Mouse (Mus musculus): ENCODE data around the gene Efhc1.
A peak's percentile ranks its signal among the peaks of the same experiment; 100 is the strongest.
"Not testable (repeated sequence)": the region's sequence is repeated elsewhere in the genome, so short reads cannot be mapped to it uniquely, and the experiment has no call there.

The Efhc1 gene

GRCm38 (mm10) chr1:20951300-20951763 lies at the start of gene Efhc1:
Gene Efhc1 (plus strand): TSS chr1:20951626.
- peak; percentile 93 for DNase-seq (ENCODE audit: low spot score)

DNA sequence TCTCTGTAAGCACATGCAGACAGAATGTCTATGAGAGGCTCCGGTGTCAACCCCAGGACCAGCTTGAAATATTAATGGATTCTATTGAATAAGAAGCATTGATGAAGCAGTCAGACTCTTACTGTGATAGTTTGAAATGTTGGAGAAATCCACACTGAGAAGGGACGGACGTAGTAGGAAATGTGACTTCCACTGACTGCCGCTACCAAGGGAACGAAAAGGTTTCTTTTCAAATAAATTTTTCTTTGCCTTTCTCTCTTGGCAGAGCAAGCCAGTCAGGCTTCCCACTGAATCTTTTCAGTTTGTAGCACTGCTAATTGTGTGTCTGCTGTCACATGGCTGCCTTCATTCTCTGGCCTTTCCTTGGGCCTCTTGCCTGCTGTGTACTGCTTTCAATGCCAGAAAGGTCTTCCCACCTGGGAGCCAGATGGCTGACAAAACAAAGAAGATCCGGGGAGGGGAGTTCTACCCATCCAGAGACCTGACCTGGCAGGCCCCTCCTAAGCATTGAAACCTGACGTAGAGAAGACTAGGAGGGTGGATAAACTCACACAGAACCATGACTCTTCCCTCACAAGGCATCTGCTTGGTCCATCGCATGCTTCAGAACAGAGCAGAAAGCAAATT lies 45.8 kb upstream of the Efhc1 start:
- DNase-seq (ENCODE audit: low spot score): no peak

DNA sequence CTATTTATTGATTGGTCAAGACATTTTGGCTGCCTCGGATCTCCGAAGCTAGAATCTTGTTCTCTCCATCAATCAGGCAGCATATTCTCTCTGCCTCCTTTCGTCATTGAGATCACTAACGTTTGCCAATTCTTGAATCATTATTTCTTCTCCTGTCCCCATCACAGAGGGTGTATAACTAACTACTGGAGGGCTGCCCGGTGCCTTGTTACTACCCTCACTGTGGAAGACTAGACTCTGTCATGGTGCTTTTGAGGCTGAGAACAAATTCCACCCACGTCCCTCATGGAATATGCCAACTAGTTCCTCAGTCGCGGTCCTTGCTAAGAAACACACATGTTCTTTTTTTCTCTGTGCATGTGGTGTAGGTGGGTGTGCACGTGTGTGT lies 45.3 kb upstream of the Efhc1 start:
- no peak for DNase-seq (ENCODE audit: low spot score)

DNA sequence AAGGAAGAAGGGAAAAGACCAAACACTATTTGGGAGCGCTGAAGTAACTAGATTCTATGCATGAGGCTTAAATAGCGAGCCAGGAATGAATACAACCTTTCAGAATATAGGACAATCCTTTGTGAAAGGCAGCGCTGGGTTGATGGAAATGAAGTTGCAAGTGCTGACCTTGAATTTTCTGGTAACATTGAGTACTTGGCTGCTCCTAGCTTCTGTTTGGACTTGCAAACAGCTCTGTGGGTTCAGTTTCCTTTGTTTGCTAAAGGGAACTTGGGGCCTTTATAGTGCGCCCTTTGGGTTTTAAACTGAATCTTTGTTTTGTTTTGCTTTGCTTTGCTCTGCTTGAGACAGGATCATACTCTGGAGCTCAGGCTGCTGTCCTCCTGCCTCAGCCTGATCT lies 42.9 kb upstream of the Efhc1 start:
- DNase-seq (ENCODE audit: low spot score): peak; percentile 53

DNA sequence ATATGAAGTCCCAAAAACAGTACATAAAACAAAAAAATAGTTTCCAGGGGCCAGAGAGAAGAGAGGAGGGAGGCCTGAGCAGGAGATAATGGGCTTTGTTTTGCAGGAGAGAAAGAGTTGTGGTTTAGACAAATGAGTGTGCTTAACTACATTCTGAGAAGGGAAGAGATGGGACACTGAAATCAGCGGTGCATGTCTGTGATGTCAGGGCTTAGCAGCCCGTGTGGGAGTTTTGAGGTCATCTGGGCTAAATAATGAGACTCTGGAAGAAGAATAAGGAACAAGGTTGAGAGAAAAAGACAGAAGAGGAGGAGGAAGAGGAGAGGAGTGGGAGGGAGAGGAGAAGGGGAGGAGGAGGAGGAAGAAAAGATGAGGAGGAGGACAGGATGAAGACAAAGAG lies 39.3 kb upstream of the Efhc1 start:
- DNase-seq (ENCODE audit: low spot score): no peak

GRCm38 (mm10) chr1:20912527-20913171 lies 38.8 kb upstream of the Efhc1 start:
- peak; percentile 38 for DNase-seq (ENCODE audit: low spot score)

DNA sequence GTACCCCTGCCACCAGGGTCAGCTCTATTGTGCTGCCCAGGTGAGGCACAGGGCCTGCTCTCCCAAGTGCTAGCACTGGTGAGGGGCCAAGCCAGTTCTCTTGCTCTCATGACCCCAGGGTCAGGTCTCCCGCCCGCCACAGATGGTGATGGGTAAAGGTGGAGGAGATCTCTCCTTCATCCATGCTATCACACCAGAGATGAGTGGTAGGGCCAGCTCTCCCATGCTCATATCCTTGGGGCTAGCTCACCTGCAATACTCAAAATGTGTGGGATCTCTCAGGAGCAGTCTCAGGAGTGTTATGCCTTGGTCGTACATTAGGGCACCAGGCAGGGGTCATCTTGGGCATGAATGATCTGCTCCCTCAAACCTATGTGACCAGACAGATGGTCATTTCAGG lies 36.7 kb upstream of the Efhc1 start:
- no peak for DNase-seq (ENCODE audit: low spot score)

- DNase-seq (ENCODE audit: low spot score): peak; percentile 20
Measured at GRCm38 (mm10) chr1:20915608-20916007, 35.8 kb upstream of the Efhc1 start.

DNA sequence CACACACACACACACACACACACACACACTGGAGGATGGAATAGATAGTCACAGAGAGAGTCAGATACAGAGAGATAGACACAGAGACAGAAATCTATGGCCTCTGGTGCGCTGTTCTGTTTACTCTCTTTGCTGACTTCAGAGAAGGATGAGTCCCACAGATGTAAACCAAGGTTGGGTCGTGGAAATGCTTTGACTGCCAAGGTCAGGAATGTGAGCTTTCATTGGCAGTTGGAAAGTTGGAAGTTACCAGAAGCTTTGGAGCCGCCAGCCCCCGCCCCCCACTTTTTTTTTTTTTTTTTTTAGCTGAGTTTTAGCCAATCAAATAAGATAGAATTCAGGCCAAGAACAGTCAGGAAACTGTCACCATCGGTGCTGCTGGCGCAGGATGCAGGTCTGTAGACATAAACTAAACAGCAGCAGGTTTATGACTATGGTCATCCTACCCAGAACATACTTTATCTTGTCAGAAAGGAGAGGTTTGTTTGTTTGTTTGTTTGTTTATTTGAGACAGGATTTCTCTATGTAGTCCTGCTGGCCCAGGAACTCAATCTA lies 33.9 kb upstream of the Efhc1 start:
- DNase-seq (ENCODE audit: low spot score): no peak

DNA sequence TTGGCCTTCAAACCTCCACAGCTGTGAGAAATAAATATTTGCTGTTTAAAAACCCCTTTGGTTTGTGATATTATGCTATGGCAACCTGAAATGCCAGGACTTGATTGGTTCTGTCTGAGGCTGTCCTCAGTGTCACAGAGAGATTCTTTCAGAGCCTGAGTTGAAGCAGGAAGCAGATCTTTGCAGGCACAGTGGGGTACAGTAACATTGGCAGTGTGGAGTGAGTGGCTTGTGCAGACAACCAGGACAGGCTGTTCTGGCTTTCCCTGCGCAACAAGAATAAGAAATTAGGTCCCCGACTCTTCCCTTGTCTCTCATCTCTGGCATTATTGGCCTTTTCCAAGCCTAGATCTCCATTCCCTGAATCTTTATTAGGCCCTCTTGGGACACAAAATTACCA lies 31.7 kb upstream of the Efhc1 start:
- no peak for DNase-seq (ENCODE audit: low spot score)

- peak; percentile 12 for DNase-seq (ENCODE audit: low spot score)
Measured at GRCm38 (mm10) chr1:20921081-20921528, 30.3 kb upstream of the Efhc1 start.

DNA sequence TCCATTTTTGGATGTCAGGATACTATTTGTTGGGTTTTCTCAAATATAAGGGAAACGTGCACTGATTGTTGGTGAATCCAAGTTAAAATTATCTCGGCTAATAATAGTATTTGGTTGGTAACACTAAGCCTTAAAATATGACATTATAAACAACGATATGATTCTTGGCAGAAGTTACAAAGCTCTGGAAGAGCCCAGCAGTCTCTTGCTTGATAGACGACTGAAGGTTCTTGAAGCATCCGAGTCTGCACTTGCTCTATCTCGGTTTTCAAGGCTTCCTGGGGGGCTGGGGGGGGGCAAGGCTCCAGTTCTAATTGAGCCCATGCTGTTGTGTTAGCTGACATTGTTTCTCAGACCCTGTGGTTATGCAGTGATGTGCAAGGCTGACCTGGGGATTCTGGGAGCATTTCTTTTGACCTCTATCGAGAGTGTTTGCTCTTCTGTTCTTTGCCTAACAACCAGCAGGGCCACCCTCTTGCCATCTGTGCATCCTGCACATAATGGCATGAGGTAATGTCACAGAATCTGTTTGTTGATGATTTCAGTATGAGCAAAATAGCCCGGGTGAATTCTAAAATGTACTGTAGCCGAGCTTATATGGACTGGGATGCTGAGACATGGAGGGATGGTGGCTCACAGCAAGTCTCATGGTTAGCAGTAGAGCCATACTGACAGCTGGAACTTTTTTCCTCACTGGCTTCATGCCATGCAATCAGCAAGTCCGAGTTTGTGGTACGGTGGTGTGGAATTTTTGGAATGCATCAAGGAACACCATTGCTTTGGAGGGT lies 28.6 kb upstream of the Efhc1 start:
- DNase-seq (ENCODE audit: low spot score): no peak

DNA sequence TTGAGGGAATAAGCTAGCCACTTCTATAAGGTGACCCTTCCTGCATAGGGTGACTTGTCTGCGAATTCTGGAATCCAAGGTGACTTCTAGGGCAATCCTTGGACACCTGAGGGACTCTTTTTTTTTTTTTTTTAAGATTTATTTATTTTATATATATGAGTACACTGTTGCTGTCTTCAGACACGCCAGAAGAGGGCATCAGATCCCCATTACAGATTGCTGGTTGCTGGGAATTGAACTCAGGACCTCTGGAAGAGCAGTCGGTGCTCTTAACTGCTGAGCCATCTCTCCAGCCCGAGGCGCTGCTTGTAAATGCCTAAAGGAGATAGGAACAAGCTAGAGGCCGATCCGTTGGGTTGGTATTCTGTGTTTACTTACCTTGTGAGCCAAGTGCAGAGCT lies 26.1 kb upstream of the Efhc1 start:
- not testable (repeated sequence) for DNase-seq (ENCODE audit: low spot score)

DNA sequence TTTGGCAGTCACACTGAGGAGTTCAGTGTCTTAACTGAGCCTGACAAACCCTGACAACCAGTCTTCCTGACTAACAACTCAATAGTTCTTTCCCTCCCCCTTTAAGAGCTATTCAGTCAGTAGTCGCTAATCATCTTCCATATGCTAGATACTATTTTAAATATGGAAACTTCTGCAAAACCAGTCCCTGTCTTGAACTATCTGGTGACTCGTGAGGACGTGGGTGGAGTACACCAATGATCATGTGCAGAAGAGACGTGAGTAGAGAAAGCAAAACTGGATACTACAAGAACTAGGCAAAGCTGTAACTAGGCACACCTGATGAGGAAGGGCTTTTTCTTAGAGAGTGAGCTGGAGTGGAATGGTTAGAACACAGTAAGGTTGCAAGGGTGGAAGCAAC lies 25.5 kb upstream of the Efhc1 start:
- no peak for DNase-seq (ENCODE audit: low spot score)

- DNase-seq (ENCODE audit: low spot score): no peak
Measured at GRCm38 (mm10) chr1:20926376-20926775, 25.1 kb upstream of the Efhc1 start.

DNA sequence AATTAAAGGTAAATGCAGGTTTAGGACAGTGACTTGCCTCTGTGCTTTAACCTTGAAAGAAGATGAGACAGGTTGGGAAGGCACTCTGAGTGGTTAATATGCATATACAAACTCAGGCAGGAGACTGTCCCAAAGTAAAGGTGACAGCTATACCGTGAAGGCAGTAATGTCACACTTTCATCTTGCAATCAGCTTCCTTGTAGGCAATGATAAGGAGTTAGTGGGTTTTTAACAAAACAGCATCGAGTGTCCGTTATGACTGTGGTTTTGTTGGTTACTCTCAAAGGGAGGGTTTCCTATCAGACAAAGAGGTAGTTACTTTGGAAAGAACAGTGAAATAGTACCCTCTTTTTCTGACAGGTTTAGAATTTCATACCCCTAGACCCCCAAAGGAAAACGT lies 22.9 kb upstream of the Efhc1 start:
- DNase-seq (ENCODE audit: low spot score): no peak

DNA sequence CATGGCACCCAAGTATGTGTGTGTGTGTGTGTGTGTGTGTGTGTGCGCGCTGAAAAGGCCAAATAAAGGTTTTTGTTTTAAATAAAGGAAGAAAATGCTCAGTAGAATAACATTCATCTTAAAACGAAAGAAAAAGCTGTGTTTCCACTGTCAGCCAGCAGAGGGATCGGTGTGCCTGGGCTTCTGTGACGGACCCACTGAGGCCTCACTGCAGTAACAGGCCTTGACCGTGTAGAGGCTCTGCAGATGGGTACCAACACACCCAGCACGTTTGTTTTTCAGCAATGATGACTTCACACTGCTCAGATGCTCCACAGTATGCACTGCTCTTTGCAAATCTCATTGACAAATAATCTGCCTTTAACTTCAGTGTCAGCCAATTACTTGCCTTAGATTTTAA lies 18.0 kb upstream of the Efhc1 start:
- peak; percentile 15 for DNase-seq (ENCODE audit: low spot score)

GRCm38 (mm10) chr1:20935106-20935505 lies 16.3 kb upstream of the Efhc1 start:
- DNase-seq (ENCODE audit: low spot score): peak; percentile 31

DNA sequence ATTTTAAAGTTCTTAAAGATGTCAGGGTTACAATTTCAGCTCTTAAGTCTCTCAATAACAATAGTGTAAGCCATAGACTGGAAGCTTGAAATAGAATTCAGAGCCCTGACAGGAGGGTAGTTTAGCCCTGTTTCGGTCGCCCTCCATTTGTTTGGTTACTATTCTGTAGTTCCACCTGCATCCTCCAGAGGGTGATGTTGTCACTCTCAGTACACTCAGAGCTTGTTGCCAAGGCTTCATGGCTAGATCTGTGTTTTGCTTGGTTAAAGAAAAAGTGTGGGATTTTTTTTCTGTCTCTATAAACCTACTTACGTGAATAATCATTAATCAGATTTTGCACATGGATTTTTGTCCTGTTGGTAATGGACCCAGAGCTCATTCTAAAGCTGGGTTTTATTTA lies 12.4 kb upstream of the Efhc1 start:
- DNase-seq (ENCODE audit: low spot score): no peak

DNA sequence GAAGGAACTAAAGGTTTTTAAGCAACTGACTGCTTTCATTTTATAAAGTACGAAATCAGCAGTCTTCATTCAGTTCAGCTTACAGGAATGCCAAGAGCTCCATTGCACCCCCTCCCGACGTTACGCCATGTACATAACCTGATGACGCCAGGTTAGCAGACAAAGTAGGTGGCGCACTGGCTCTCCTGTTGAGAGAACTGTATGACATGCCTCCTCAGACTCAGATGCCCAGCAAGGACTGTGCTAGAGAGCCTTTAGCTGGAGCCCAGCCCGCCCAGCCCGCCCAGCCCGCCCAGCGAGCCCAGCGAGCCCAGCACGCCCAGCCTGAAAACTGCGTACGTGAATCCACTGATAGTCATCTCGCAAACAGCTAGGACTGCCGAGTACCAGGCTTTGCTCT lies 11.3 kb upstream of the Efhc1 start:
- peak; percentile 10 for DNase-seq (ENCODE audit: low spot score)

- no peak for DNase-seq (ENCODE audit: low spot score)
Measured at GRCm38 (mm10) chr1:20941322-20941721, 10.1 kb upstream of the Efhc1 start.

DNA sequence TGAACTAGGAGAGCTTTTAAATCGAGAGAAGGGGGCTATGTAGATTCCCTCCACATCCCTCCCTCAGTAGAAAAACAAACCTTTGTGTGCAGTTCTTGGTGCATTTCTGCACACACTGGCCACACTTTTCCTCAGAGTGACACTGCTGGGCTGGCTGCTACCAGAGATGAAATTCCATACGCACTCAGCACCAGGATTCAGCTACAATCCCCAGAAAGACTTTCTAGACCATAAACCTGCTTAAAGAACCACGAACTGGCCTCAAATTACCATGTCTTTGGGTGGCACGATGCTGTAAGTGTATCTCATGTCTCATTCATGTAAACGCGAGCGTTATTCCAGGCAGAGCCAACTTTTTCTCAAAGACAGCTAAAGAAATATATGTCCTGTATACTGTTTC lies 9.6 kb upstream of the Efhc1 start:
- no peak for DNase-seq (ENCODE audit: low spot score)

- no peak for DNase-seq (ENCODE audit: low spot score)
Measured at GRCm38 (mm10) chr1:20943016-20943415, 8.4 kb upstream of the Efhc1 start.

Data from testis, postnatal 14 days (tissue).